Mouse (Mus musculus) olfactory bulb, adult 2 months (tissue): ENCODE data around the gene Gsg1l. TPM values are rescaled to one million over a fixed set of nuclear protein-coding genes. Genes with fewer than 3 reads are reported as not detected.

Experiments
- H3K27ac ChIP-seq: fragments of 200-500 bp; 2 replicates; pipeline ENCODE4 v1.5.1; 2012; ENCODE audit warnings: low read depth, low read length; ENCODE audit not compliant: insufficient read depth
- H3K4me1 ChIP-seq: fragments of 200-500 bp; 2 replicates; pipeline ENCODE4 v1.6.1; 2012; ENCODE audit warnings: low read length; ENCODE audit not compliant: control insufficient read depth, insufficient read depth
- H3K4me3 ChIP-seq: fragments of 200-500 bp; 2 replicates; pipeline ENCODE4 v1.5.1; 2012; ENCODE audit warnings: mild to moderate bottlenecking, low read depth, low read length, moderate library complexity; ENCODE audit not compliant: insufficient read depth
- CTCF ChIP-seq: fragments of 200-500 bp; IDR thresholded peaks from 2 replicates; pipeline ENCODE4 v1.5.1; 2012; ENCODE audit warnings: low read depth, mild to moderate bottlenecking, low read length, moderate library complexity; ENCODE audit not compliant: insufficient read depth
- POLR2A ChIP-seq: fragments of 200-500 bp; IDR thresholded peaks from 2 replicates; pipeline ENCODE4 v1.6.1; 2012; ENCODE audit warnings: mild to moderate bottlenecking, low read depth, low read length, moderate library complexity; ENCODE audit not compliant: insufficient read depth
- WGBS: fragments of 180-500 bp; shearing (Covaris S2); methylation state at CpG from one replicate; pipeline ENCODE4 v1.1.7; 2018; 5-methylcytosine and 5-hydroxymethylcytosine counted together
- polyA plus RNA-seq: library from polyadenylated mRNA; stranded (reverse); fragments of >200 nt; gene quantifications from 2 replicates; pipeline ENCODE4 v1.2.4, GENCODE M21; 2012; ENCODE audit warnings: low replicate concordance; ENCODE audit not compliant: missing spikeins, insufficient read depth, insufficient read length

Gene Gsg1l
- polyA plus RNA-seq, 1 experiment = not detected

DNA sequence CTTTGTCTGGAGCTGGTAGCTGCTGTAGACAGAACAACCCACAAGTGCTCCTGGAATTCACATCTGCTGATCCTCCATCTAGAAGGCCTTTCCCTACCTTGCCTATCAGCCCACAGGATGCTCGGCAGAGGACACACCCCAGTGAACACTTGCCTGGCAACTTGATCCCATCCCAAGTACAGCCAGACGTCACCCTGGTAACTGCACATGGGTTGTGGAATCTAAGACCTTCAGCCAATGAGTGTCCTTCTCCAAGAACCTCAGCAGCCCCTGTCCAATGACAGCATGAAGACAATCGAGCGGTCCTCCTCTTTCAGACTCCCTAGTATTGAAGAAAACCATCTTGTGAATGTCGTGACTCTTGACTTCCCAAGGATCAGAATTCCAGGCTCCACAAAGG is 80.5 kb downstream of the Gsg1l start:
- TF ChIP-seq POLR2A (no peak), CTCF (no peak)
- WGBS = 90% methylated on average over 5 of the region's 5 CpGs

GRCm38 (mm10) chr7:125999921-126000320 is 82.3 kb downstream of the Gsg1l start:
- no peak overlapping the region for H3K4me3 ChIP-seq
- TF ChIP-seq CTCF (no peak), POLR2A (no peak)
- no peaks in the 10 kb centered on the region for H3K4me1 ChIP-seq
- WGBS = 90% methylated on average over 3 of the region's 3 CpGs
- H3K27ac ChIP-seq = no peak overlapping the region

More for the DNA sequence above, 80.5 kb downstream of the Gsg1l start:
- Histone ChIP-seq H3K4me1 (no peaks in the 10 kb centered on the region), H3K27ac (no peak overlapping the region), H3K4me3 (no peak overlapping the region)

- WGBS = 97% methylated on average over 1 of the region's 1 CpGs
- Histone ChIP-seq H3K4me1 (peaks cover 3% of the 10 kb centered on the region), H3K27ac (no peak overlapping the region), H3K4me3 (no peak overlapping the region)
- no peak for TF ChIP-seq CTCF
- TF ChIP-seq POLR2A = no peak
These were observed 86.1 kb downstream of the Gsg1l start for GRCm38 (mm10) chr7:125996151-125996550.

DNA sequence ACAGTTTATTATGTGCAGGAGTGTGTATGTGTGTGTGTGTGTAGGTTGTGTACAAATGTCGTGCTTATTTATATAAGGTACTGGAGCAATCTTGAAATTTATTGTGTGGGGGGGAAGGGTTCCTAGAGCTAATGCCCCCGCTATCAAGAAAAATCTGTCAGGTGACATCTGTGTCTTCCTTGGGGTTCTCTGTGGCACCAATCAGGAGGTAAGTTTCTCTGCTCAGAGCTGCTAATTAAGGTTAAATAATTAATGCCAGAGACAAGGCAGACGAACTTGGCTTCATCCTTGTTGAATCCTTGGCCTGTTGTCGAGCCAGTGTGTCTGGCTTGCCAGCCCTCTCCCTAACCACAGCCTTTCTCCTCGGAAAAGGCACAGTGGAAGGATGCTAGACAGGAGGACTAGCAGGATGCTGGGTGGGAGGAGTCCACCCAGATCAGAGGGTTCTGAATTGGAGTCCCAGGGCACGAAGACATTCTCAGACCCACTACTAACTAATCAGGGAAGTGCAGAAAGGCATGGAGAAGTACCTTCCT is 89.8 kb downstream of the Gsg1l start:
- WGBS = 66% methylated on average over 6 of the region's 6 CpGs
- H3K4me1 ChIP-seq = peaks cover 3% of the 10 kb centered on the region
- TF ChIP-seq CTCF = no peak
- TF ChIP-seq POLR2A = no peak
- H3K4me3 ChIP-seq = no peak overlapping the region
- H3K27ac ChIP-seq = no peak overlapping the region

GRCm38 (mm10) chr7:125991846-125992245 is 90.4 kb downstream of the Gsg1l start:
- H3K4me1 ChIP-seq = peaks cover 3% of the 10 kb centered on the region
- TF ChIP-seq POLR2A (no peak), CTCF (no peak)
- H3K27ac ChIP-seq = no peak overlapping the region
- WGBS = 76% methylated on average over 2 of the region's 2 CpGs
- no peak overlapping the region for H3K4me3 ChIP-seq

GRCm38 (mm10) chr7:125989969-125990368 is 92.2 kb downstream of the Gsg1l start:
- 72% methylated on average over 7 of the region's 7 CpGs for WGBS

GRCm38 (mm10) chr7:125989489-125989888 is 92.7 kb downstream of the Gsg1l start:
- TF ChIP-seq CTCF (no peak), POLR2A (no peak)
- Histone ChIP-seq H3K4me3 (no peak overlapping the region), H3K27ac (no peak overlapping the region), H3K4me1 (peaks cover 4% of the 10 kb centered on the region)
- 62% methylated on average over 4 of the region's 4 CpGs for WGBS

More at GRCm38 (mm10) chr7:125989969-125990368, 92.2 kb downstream of the Gsg1l start:
- H3K27ac ChIP-seq = no peak overlapping the region
- peaks cover 3% of the 10 kb centered on the region for H3K4me1 ChIP-seq
- no peak overlapping the region for H3K4me3 ChIP-seq
- TF ChIP-seq CTCF (no peak), POLR2A (no peak)

DNA sequence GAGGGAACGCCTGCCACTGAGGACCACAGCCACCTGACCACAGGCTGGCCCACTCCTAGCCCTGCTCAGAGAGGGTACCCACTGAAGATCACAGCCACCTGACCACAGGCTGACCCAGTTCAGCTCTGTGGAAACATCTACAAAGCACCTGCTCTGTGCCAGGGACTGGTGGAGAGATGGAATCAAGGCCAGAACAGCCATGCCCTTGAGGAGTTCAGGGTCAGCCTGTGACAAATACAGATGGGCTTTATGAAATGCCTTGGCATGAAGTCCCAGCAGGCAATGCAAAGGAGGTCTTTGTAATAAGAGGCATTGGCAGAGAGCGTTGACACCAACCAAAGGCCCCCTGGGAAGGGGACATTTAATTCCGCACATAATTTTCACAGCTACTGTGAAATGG is 93.9 kb downstream of the Gsg1l start:
- H3K27ac ChIP-seq = no peak overlapping the region
- TF ChIP-seq POLR2A (no peak), CTCF (no peak)
- H3K4me3 ChIP-seq = no peak overlapping the region
- 91% methylated on average over 3 of the region's 3 CpGs for WGBS
- H3K4me1 ChIP-seq = peaks cover 16% of the 10 kb centered on the region

GRCm38 (mm10) chr7:125987117-125987516 is 95.1 kb downstream of the Gsg1l start:
- H3K27ac ChIP-seq = no peak overlapping the region
- 94% methylated on average over 3 of the region's 3 CpGs for whole genome bisulfite sequencing
- H3K4me3 ChIP-seq = no peak overlapping the region
- H3K4me1 ChIP-seq = peaks cover 19% of the 10 kb centered on the region
- TF ChIP-seq CTCF (no peak), POLR2A (no peak)

DNA sequence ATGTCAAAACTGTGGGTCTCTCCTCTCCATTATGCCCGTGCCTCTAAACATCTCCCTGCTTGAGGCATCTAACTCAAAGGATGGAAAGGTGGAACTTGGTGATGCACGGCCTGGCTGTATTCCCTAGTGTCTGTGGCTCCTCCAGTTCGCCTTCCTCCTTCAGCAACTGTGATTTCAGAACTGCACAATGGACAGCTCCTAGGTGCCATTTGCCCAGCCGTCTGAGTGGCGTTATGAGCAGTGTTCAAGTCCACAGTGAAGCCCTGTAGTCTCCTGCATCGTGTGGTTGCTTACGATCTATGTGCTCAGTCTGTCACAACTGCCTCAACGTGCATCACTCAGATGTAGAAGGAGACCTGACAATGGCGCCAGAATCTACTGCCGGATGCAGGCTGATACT is 96.6 kb downstream of the Gsg1l start:
- no peak overlapping the region for H3K4me3 ChIP-seq
- WGBS = 96% methylated on average over 10 of the region's 10 CpGs
- TF ChIP-seq CTCF (no peak), POLR2A (no peak)

More for the DNA sequence above, 96.6 kb downstream of the Gsg1l start:
- Histone ChIP-seq H3K27ac (no peak overlapping the region), H3K4me1 (peaks cover 19% of the 10 kb centered on the region)
